Mouse (Mus musculus) urinary bladder, postnatal 4 days (tissue): Measurements from ENCODE around the gene Rsl1d1.
A peak's percentile ranks its signal among the peaks of the same experiment; 100 is the strongest.
"Not testable (repeated sequence)": the region's sequence is repeated elsewhere in the genome, so short reads cannot be mapped to it uniquely, and the experiment has no call there.

Source experiments
- DNase-seq, 2 experiments: peaks; one replicate each; pipeline ENCODE4 v3.0.0; 2021 to 2022; ENCODE audit warnings: low spot score in 2 of 2

Rsl1d1 gene

GRCm38 (mm10) chr16:11164695-11165255, 38.4 kb downstream of the Rsl1d1 start:
- no peak for DNase-seq

- DNase-seq: not testable (repeated sequence)
These were observed 45.4 kb downstream of the Rsl1d1 start for GRCm38 (mm10) chr16:11157721-11158120.

- DNase-seq: no peak
These were observed 48.6 kb downstream of the Rsl1d1 start for GRCm38 (mm10) chr16:11154500-11154899.

- DNase-seq: peak; percentile 100
These were observed 59.2 kb downstream of the Rsl1d1 start for GRCm38 (mm10) chr16:11143706-11144483.
